ENCODE assay signal across 8 mouse cellular contexts in the genomic region with DNA sequence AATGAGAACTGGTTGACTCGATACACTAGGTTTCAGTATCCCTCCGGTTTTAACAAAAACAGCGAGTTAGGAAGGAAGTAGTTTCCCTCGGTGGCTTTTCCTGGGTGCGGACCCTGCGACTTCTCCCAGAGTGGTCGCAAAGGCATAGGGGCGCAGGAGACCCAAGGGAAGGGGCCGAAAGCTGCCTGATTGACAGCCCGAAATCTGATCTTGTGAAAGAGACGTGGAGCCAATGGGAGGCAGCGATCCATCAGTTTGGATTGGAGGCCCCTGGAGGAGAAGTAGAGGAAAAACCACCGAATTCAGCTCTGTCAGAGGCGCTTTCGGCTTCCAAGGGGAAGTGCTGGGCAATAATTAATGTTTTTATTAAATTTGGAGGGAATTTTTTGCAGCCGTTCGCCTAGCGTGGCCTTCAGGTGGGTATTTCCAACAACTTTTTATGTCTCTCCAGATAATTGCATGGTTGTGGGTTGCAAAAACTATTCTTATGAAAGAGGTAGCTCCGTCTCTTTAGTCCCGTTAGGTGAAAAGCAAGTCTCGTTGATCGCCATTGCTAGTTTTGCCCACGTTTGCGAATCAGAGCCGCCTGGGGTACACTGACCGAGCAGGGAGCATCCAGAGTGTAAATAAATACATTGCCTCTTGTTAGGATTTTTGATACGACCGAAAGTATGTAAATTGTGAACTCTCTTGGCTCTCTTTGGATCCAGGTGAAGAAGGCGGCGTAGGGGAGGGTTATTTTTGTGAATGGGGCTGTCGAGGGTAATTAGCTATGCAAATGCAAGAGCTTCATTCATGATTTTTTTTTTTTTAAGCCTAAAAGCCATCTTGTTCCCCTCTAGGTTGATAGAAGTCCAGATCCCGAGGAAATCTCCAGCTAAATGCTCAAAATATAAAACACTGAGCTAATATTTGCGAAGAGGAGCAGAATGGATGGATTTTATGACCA. TPM values are rescaled to one million over a fixed set of nuclear protein-coding genes. Genes with fewer than 3 reads are reported as not detected.
DNase-seq lines count a peak whose midpoint lies in the region; ATAC-seq and TF ChIP-seq lines count a peak whose summit lies in the region.

No protein-coding gene starts in this region.

- no peaks in the 10 kb centered on the region for H3K36me3 ChIP-seq in embryonic facial prominence, embryonic 12.5 days
- H3K36me3 ChIP-seq in kidney, adult 2 months (ENCODE audit: control insufficient read depth, insufficient read depth, low read length) = no peaks in the 10 kb centered on the region
- H3K36me3 ChIP-seq in limb, embryonic 15.5 days = no peaks in the 10 kb centered on the region
- no peaks in the 10 kb centered on the region for H3K36me3 ChIP-seq in midbrain, embryonic 15.5 days (replicated peaks)
- no peaks in the 10 kb centered on the region for H3K36me3 ChIP-seq in splenic B cell, adult 2 months (ENCODE audit: control insufficient read depth, insufficient read depth, low read length, poor library complexity, severe bottlenecking)

- H3K4me1 ChIP-seq in embryonic facial prominence, embryonic 12.5 days = peaks cover 11% of the 10 kb centered on the region; the same call in 1 of the 2 replicates
- no peaks in the 10 kb centered on the region for H3K4me1 ChIP-seq in kidney, adult 2 months (ENCODE audit: control insufficient read depth, insufficient read depth, low read length)
- H3K4me1 ChIP-seq in limb, embryonic 15.5 days = no peaks in the 10 kb centered on the region; the same call in 1 of the 2 replicates
- peaks cover 12% of the 10 kb centered on the region for H3K4me1 ChIP-seq in midbrain, embryonic 15.5 days

- H3K4me3 ChIP-seq in embryonic facial prominence, embryonic 12.5 days = peak overlapping the region; percentile 59
- H3K4me3 ChIP-seq in kidney, adult 2 months (ENCODE audit: insufficient read depth, low read depth, low read length) = peak overlapping the region; percentile 69
- peak overlapping the region; percentile 61 for H3K4me3 ChIP-seq in limb, embryonic 15.5 days
- H3K4me3 ChIP-seq in midbrain, embryonic 15.5 days = peak overlapping the region; percentile 73

- no peak for ATAC-seq in embryonic facial prominence, embryonic 12.5 days (ENCODE audit: insufficient number of reproducible peaks, insufficient read depth, low FRiP score, low TSS enrichment)
- no peak for ATAC-seq in limb, embryonic 15.5 days (ENCODE audit: insufficient number of reproducible peaks, low FRiP score, low TSS enrichment, low read depth)
- ATAC-seq in midbrain, embryonic 15.5 days (replicated peaks) = peak; percentile 64

- TF ChIP-seq POLR2A in kidney, adult 2 months (IDR thresholded peaks at IDR 0.05; ENCODE audit: low read depth, low read length) = no peak

- H3K27ac ChIP-seq in embryonic facial prominence, embryonic 12.5 days = peak overlapping the region; percentile 92
- peak overlapping the region; percentile 61 for H3K27ac ChIP-seq in kidney, adult 2 months (ENCODE audit: insufficient read depth, low read depth, low read length)
- H3K27ac ChIP-seq in limb, embryonic 15.5 days = peak overlapping the region; percentile 95
- peak overlapping the region; percentile 75 for H3K27ac ChIP-seq in midbrain, embryonic 15.5 days

- under 1% methylated on average over 33 of the region's 33 CpGs for WGBS in embryonic facial prominence, embryonic 12.5 days
- WGBS in kidney, adult 2 months = under 1% methylated on average over 33 of the region's 33 CpGs
- WGBS in limb, embryonic 15.5 days = under 1% methylated on average over 33 of the region's 33 CpGs
- WGBS in midbrain, embryonic 15.5 days = under 1% methylated on average over 33 of the region's 33 CpGs

- DNase-seq in 3134 (ENCODE audit: extremely low read depth, insufficient read length, low spot score) = peak; percentile 80
- DNase-seq in adrenal gland, postnatal 14 days = peak; percentile 86
- peak; percentile 75 for DNase-seq in heart, adult 8-10 months (ENCODE audit: low spot score)
- DNase-seq in kidney, adult 2 months = peak; percentile 73
- DNase-seq in splenic B cell, adult 2 months (ENCODE audit: low read depth, low spot score) = peak; percentile 20

- peak overlapping the region; percentile 50 for H3K9ac ChIP-seq in embryonic facial prominence, embryonic 12.5 days
- H3K9ac ChIP-seq in limb, embryonic 15.5 days = peak overlapping the region; percentile 47
- peak overlapping the region; percentile 50 for H3K9ac ChIP-seq in midbrain, embryonic 15.5 days

- no peaks in the 10 kb centered on the region for H3K9me3 ChIP-seq in embryonic facial prominence, embryonic 12.5 days
- no peaks in the 10 kb centered on the region for H3K9me3 ChIP-seq in limb, embryonic 15.5 days
- H3K9me3 ChIP-seq in midbrain, embryonic 15.5 days = no peaks in the 10 kb centered on the region

- no peaks in the 10 kb centered on the region for H3K27me3 ChIP-seq in embryonic facial prominence, embryonic 12.5 days
- no peaks in the 10 kb centered on the region for H3K27me3 ChIP-seq in kidney, adult 2 months (replicated peaks; ENCODE audit: control insufficient read depth, insufficient read depth, low read length)
- no peaks in the 10 kb centered on the region for H3K27me3 ChIP-seq in limb, embryonic 15.5 days
- H3K27me3 ChIP-seq in midbrain, embryonic 15.5 days (replicated peaks) = no peaks in the 10 kb centered on the region
- H3K27me3 ChIP-seq in splenic B cell, adult 2 months (ENCODE audit: control insufficient read depth, insufficient read depth, low read length, poor library complexity, severe bottlenecking) = no peaks in the 10 kb centered on the region

- H3K4me2 ChIP-seq in embryonic facial prominence, embryonic 12.5 days (replicated peaks) = peak overlapping the region; percentile 89
- peak overlapping the region; percentile 92 for H3K4me2 ChIP-seq in limb, embryonic 15.5 days
- peak overlapping the region; percentile 100 for H3K4me2 ChIP-seq in midbrain, embryonic 15.5 days

- peak; percentile 23; the same call in 1 of the 2 replicates for TF ChIP-seq CTCF in kidney, adult 2 months (conservative IDR thresholded peaks at IDR 0.05; ENCODE audit: insufficient read depth, insufficient read length, low read depth, low read length)

RNA-seq across cellular contexts. Expression of gene Etv1, which starts 1.1 kb away (rescaled TPM):
- total RNA-seq in adrenal gland, postnatal 14 days (2021) = 53.3 and 54.7 TPM in 2 replicates
- polyA plus RNA-seq in embryonic facial prominence, embryonic 12.5 days (2016; fragmentation: Nextera tagmentation; extraction: Ambion mirVana) = 22.8 and 23.2 TPM in 2 replicates
- total RNA-seq in heart, adult 8-10 months (2022) = 10 to 100 TPM in 2 of 4 experiments, 1 to 10 TPM in 2; 7.4 to 10.9 (median 9.3) TPM
- polyA plus RNA-seq in kidney, adult 2 months (2012; rRNA removed) = 8.1 and 9.2 TPM in 2 replicates
- 23.7 and 27.2 TPM in 2 replicates for polyA plus RNA-seq in limb, embryonic 15.5 days (2015; fragmentation: Nextera tagmentation; extraction: Ambion mirVana)
- 21.2 and 22.6 TPM in 2 replicates for polyA plus RNA-seq in midbrain, embryonic 15.5 days (2015; fragmentation: Nextera tagmentation; extraction: Ambion mirVana)

Comparison
In these comparisons a context has a peak if more than half of its experiments do, and no peak if none do; other contexts are left out.
1. DNase-seq: peak in every context shown above with its lines; median percentile 86 in adrenal gland, postnatal 14 days; 80 in 3134; 75 in heart, adult 8-10 months; 73 in kidney, adult 2 months; 20 in splenic B cell, adult 2 months.